Mouse (Mus musculus) v-Abl transformed pro-B cells (cell line): ENCODE measurements at regions not wholly inside any gene's neighbourhood (a gene's known extent, or its start where the extent isn't known, plus 50 kb on each side); places are given as distances from the start of the nearest gene placed in this dataset.

Experiments used
- in situ Hi-C, 2 experiments: fragments of 400-800 bp; cut with MboI; formaldehyde crosslinking; loops; one replicate each; pipeline ENCODE4 v1.15.1; 2025; ENCODE audit not compliant: unreplicated experiment in 2 of 2

DNA sequence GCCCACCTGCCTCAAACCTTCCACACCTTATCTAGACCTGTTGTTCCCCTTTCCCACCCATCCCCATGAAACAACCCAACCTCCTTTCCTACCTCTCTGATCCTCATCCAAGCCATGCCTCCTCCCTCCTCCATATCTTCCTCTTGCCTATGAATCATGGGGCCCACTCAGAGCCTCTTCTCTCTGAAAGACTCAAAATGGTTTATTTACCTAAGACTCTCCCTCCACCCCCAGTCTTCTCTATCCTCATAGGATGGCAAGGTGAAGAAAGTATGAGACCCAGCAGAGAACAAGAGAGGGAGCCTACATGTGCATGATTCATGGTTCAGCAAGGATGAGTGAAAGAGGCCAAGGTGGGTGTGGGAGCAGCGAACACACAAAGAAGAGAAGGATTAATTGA lies 118.5 kb upstream of the Gm26657 start:
- in situ Hi-C loops: no loop called here

DNA sequence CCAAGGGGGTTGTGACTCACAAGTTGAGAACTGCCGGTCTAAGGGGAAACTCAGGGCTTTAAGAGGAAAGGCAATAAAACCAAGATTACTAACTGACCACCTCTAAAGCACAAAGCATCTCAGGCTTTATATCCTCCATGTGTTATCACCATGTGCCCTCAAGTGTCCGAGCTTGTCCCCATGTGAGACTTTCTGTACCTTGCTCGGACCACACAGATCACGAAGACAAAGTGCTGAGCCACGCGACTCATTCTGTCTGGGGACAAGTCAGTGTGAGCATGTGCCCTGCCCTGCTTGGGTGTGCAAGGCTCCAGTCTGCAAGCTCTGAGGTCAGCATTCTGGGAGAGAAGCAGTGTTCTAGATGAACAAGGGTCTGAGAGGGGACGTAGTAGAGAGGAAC lies 119.2 kb upstream of the Gm26657 start:
- in situ Hi-C loops: no loop called here

GRCm38 (mm10) chr4:56619803-56620202 lies 120.1 kb upstream of the Gm26657 start:
- in situ Hi-C loops: no loop called here

- in situ Hi-C loops: no loop called here
These were observed 120.8 kb upstream of the Gm26657 start for GRCm38 (mm10) chr4:56619054-56619453.

GRCm38 (mm10) chr4:56618433-56618832 lies 121.4 kb upstream of the Gm26657 start:
- in situ Hi-C loops: no loop called here

- in situ Hi-C loops: no loop called here
These were observed 122.1 kb upstream of the Gm26657 start for GRCm38 (mm10) chr4:56617661-56618360.

DNA sequence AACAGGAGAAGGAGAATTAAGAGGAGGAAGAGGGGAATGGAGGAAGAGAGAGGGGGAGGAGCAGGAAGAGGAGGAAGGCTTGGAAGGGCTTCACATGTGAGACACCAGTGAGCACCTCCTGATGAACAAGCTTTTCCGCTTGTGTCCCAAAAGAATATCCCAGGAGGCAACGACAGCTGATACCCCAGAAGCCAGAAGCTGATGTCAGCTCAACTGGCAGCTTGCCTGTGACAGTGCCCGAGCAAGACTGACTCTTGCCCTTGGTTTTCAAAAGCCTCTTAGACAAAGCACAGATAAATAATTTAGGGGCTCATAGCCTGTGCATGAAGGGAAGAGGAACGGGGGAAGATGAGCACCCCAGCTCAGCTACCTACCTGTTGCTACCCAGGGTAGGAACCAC lies 127.5 kb upstream of the Gm26657 start:
- in situ Hi-C loops: no loop called here

DNA sequence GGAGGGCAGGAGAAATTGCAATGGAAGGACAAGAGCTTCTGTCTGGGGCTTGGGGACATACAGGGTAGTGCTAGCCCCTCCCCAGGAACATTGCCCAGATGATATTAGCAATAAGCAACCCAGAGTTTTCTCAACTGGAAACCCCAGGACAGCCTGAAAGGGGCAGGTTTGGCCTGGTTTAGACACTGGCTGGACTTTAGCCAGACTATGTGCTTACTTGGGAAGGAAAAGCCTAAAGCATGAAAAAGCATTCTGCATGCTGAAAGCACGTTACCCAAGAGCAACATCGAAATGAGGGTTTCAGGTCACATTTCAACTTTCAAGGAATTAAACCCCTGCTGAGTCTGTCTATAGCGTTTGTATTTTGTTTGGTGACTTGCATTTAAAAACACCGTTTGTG lies 128.1 kb upstream of the Gm26657 start:
- in situ Hi-C loops: no loop called here

- in situ Hi-C loops: no loop called here
These were observed 129.6 kb upstream of the Gm26657 start for GRCm38 (mm10) chr4:56610273-56610672.

- in situ Hi-C loops: no loop called here
These were observed 131.2 kb upstream of the Gm26657 start for GRCm38 (mm10) chr4:56608701-56609100.

DNA sequence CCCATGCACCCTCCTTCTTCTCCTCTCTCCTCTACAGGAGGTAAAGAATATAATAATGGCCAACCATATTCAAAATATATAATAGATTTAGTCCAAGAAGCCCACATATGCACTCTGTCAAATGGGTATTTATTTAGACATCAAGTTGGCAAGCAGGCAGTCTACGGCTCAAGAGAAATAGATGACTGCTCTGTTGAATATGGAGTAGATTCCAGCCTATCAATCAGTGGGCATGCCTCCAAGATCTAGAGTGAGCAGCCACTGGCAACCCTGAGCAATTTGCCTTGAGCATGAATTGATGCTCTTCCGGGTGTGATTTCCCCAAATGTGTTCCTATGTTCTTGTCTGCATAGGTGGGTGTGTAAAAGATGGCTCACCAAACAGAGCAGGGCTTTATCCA lies 141.5 kb upstream of the Gm26657 start:
- in situ Hi-C loops: no loop called here

DNA sequence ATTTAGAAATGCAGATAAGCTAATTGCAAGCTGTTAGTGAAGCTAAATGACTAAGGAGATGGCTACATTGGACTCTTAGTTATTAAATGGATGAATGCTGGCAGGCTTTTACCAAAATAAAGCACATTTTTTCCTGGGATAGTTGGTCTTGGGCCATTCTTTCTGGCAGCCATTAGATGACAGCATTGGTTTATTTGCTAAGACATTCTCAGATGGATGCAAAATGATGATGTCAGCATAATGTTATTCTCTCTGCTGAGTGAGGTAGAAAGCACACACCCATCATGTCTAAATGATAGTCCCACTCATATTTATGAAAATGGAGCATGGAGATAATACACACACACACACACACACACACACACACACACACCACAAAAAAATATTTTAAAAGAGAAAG lies 141.9 kb upstream of the Gm26657 start:
- in situ Hi-C loops: no loop called here

DNA sequence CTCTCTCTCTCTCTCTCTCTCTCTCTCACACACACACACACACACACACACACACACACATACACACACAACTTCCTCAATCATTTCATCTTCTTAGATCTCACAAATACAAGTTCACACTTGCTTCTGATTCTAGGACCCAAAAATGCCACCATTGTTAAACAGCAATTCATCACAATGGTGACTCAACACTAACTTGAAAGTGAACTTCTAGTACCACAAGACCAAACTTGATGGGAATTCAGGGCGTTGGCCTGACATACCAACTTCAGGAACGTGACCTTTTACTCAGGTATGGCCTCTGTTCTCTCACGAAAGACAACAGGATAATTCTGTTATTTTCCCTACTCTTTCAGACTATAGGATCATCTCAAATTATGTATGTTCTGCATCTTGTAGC lies 157.5 kb upstream of the Gm26657 start:
- in situ Hi-C loops: no loop called here

- in situ Hi-C loops: no loop called here
These were observed 162.9 kb upstream of the Gm26657 start for GRCm38 (mm10) chr4:56576837-56577548.

DNA sequence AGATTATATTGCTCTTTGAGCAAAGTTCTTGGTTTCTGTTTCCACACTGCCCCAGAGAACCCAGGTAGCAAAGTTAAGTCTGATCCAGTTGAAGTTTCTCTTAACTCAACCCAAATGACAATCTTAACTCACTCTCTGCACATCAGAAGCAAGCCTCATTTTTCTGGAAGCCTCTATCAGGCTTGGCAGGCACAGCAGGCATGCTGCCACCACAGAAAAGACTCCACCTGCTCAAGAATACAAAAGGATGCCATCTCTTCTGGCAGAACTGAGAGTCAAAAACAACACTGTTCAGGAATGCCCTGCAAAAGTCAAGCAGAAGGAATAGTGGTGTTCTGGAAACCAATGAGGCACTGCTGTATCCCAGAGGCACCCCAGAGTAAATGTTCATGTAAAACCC lies 187.7 kb upstream of the Gm26657 start:
- in situ Hi-C loops: no loop called here

GRCm38 (mm10) chr4:56533344-56533985 lies 206.4 kb upstream of the Gm26657 start:
- in situ Hi-C loops: no loop called here

GRCm38 (mm10) chr4:56532921-56533320 lies 206.9 kb upstream of the Gm26657 start:
- in situ Hi-C loops: no loop called here

- in situ Hi-C loops: no loop called here
These were observed 211.3 kb upstream of the Gm26657 start for GRCm38 (mm10) chr4:56528571-56528970.

DNA sequence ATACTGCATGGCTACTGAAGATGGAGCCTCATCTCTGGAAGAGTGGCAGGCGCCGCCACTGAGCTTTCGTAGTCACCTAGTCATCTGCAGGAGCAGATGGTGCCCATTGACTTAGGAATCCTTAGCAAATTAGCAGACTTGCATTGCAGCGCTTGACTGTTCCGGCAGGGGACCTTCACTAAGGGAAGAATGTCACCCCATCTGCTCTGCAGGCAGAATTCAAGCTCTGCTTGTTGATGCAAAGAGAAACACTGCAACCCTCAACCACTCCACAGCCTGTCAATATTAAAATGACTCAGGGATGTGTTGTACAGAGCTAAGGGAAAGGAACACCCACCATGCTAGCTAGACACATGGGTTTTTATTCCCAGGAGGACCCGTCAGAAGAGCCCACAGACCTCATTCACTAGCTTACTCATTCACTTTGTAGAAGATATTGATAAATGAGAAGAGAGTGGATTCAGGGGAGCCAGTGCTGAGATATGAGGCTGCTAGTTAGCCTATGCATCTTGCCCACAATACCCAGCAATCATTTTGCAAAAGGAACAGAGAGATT lies 215.4 kb upstream of the Gm26657 start:
- in situ Hi-C loops: no loop called here

- in situ Hi-C loops: no loop called here
These were observed 232.1 kb upstream of the Gm26657 start for GRCm38 (mm10) chr4:56507770-56508169.

DNA sequence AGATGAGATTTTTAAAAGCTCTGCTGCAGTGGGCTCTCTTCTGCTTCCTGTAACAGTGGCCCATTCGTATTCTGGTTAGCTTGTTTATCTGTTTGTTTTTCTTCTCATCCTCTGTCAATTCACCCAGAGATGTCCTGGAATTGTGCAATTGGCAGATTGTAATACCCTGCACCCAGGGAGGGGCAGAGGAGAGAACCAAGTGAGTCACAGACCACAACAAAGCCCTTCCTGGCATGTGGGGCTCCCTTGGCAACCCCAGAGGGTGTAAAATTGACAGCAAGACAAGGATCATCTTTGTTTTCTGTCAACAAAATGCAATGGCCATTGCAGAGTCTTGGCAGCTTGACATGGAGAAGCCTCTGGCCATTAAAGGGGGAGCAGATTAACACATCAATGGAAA lies 233.1 kb upstream of the Gm26657 start:
- in situ Hi-C loops: no loop called here

DNA sequence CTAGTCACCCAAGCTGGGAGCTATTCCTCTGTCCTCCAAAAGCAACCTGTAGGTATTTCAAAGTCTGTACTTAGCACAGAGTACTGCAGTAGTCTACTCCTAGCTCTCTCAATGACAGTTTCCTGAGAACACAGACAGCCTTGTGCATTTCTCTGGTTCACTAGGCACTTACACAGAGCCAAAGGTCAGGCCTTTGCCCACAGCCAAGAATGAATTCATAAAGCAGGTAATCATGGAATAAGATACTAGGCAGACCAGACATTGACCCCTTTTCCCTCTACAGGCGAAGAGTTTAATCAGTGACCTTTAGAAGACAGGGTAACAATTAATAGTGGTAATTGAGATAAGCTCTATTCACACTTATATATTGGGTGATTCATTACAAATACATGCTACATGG lies 233.8 kb upstream of the Gm26657 start:
- in situ Hi-C loops: no loop called here
